Mouse (Mus musculus): ENCODE results near the gene Zfp296. TPM values are rescaled to one million over a fixed set of nuclear protein-coding genes. Genes with fewer than 3 reads are reported as not detected.
"Not testable (repeated sequence)": the region's sequence is repeated elsewhere in the genome, so short reads cannot be mapped to it uniquely, and the experiment has no call there.

The Zfp296 gene
- total RNA-seq, 2 experiments from 2014 or later = 0.27 to 1.1 TPM

GRCm38 (mm10) chr7:19593061-19593730 is 16.1 kb downstream of the Zfp296 start:
- DNase-seq (ENCODE audit: low spot score in 2 of 2) = no peak
- intact Hi-C loops (cut with DNase I) = no loop called here

- intact Hi-C loops (cut with DNase I) = no loop called here
- DNase-seq (ENCODE audit: low spot score in 2 of 2) = peak in 1 of 2 experiments; percentile 55
These were observed 23.5 kb downstream of the Zfp296 start for GRCm38 (mm10) chr7:19600562-19600961.

- intact Hi-C loops (cut with DNase I) = no loop called here
These were observed 26.0 kb downstream of the Zfp296 start for GRCm38 (mm10) chr7:19603055-19603454.

GRCm38 (mm10) chr7:19603849-19604605 is 26.9 kb downstream of the Zfp296 start, which contains the start of gene Clasrp:
TSS of gene Clasrp (minus strand) at chr7:19604486.
- intact Hi-C loops (cut with DNase I) = no loop called here
- DNase-seq (ENCODE audit: low spot score in 2 of 2) = peak; percentile 93 to 96

More at GRCm38 (mm10) chr7:19603055-19603454, 26.0 kb downstream of the Zfp296 start:
- no peak for DNase-seq (ENCODE audit: low spot score in 2 of 2)

GRCm38 (mm10) chr7:19604606-19605214 is 27.6 kb downstream of the Zfp296 start:
- intact Hi-C loops (cut with DNase I); DNase-seq (ENCODE audit: low spot score in 2 of 2): not testable (repeated sequence)

- no peak for DNase-seq (ENCODE audit: low spot score in 2 of 2)
- intact Hi-C loops (cut with DNase I) = no loop called here
These were observed 30.2 kb downstream of the Zfp296 start for GRCm38 (mm10) chr7:19607291-19607690.

GRCm38 (mm10) chr7:19609641-19610332 is 32.7 kb downstream of the Zfp296 start:
- intact Hi-C loops (cut with DNase I) = no loop called here
- no peak for DNase-seq (ENCODE audit: low spot score in 2 of 2)

- intact Hi-C loops (cut with DNase I) = no loop called here
- DNase-seq (ENCODE audit: low spot score in 2 of 2) = no peak
These were observed 33.9 kb downstream of the Zfp296 start for GRCm38 (mm10) chr7:19610969-19611368.

- no peak for DNase-seq (ENCODE audit: low spot score in 2 of 2)
- intact Hi-C loops (cut with DNase I) = loop anchor here (5.0 kb wide), 1 partner anchor 208 kb away; no protein-coding TSS in a partner anchor
These were observed 38.0 kb downstream of the Zfp296 start for GRCm38 (mm10) chr7:19615036-19615577.

GRCm38 (mm10) chr7:19619004-19619801 is 42.1 kb downstream of the Zfp296 start:
- intact Hi-C loops (cut with DNase I) = loop anchor here (2.0 to 5.0 kb wide), 2 partner anchors 28 to 212 kb away; no protein-coding TSS in a partner anchor
- DNase-seq (ENCODE audit: low spot score in 2 of 2) = peak; percentile 77 to 84

- intact Hi-C loops (cut with DNase I) = no loop called here
- DNase-seq (ENCODE audit: low spot score in 2 of 2) = peak; percentile 45 to 88
These were observed 43.7 kb downstream of the Zfp296 start for GRCm38 (mm10) chr7:19620811-19621210.

- DNase-seq (ENCODE audit: low spot score in 2 of 2) = no peak
- intact Hi-C loops (cut with DNase I) = no loop called here
These were observed 45.2 kb downstream of the Zfp296 start for GRCm38 (mm10) chr7:19622241-19622640.

- intact Hi-C loops (cut with DNase I) = no loop called here
- DNase-seq (ENCODE audit: low spot score in 2 of 2) = no peak
These were observed 46.3 kb downstream of the Zfp296 start for GRCm38 (mm10) chr7:19623433-19623832.

GRCm38 (mm10) chr7:19627721-19628120 is 50.6 kb downstream of the Zfp296 start:
- intact Hi-C loops (cut with DNase I) = no loop called here
- no peak for DNase-seq (ENCODE audit: low spot score in 2 of 2)

GRCm38 (mm10) chr7:19628192-19628535 is 51.1 kb downstream of the Zfp296 start:
- DNase-seq (ENCODE audit: low spot score in 2 of 2) = no peak
- intact Hi-C loops (cut with DNase I) = no loop called here

- DNase-seq (ENCODE audit: low spot score in 2 of 2) = peak; percentile 86 to 90
These were observed 51.7 kb downstream of the Zfp296 start for GRCm38 (mm10) chr7:19628536-19629360.

GRCm38 (mm10) chr7:19629361-19629734 is 52.3 kb downstream of the Zfp296 start, which contains the start of gene Relb:
TSS of gene Relb (minus strand) at chr7:19629438.
- intact Hi-C loops (cut with DNase I) = loop anchor here (1.0 kb wide), 1 partner anchor 35 kb away; no protein-coding TSS in a partner anchor
- DNase-seq (ENCODE audit: low spot score in 2 of 2) = peak; percentile 91

More at GRCm38 (mm10) chr7:19628536-19629360, 51.7 kb downstream of the Zfp296 start:
- intact Hi-C loops (cut with DNase I) = loop anchor here (1.0 kb wide), 1 partner anchor 36 kb away; no protein-coding TSS in a partner anchor
